Mouse (Mus musculus): ENCODE data around the gene Trpm3. TPM values are rescaled to one million over a fixed set of nuclear protein-coding genes. Genes with fewer than 3 reads are reported as not detected.

Trpm3 gene
- polyA plus RNA-seq, 1 experiment = 0.08 TPM

DNA sequence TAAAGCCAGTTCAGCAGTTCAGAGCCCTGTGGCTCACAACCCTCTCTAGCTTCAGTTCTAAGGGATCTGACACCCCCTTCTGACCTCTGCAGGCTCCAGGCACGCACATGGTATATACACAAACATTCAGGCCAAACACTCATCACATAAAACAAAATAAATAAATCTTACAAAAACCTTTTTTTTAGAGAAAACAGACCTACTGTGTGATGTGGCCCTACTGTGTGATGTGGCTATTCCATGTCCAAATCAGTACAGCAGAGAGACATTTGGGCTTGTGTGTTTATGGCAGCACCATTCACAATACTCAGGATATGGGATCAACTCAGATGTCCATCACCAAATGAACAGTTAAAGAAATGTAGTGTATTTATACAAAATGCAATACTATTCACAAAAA lies 741.4 kb downstream of the Trpm3 start:
- no peaks in the 10 kb centered on the region for H3K36me3 ChIP-seq (ENCODE audit: control insufficient read depth, insufficient read depth, low read length)
- TF ChIP-seq CTCF (IDR thresholded peaks at IDR 0.05; ENCODE audit: extremely low read depth, insufficient read depth, insufficient read length, insufficient replicate concordance) (no peak), POLR2A (IDR thresholded peaks at IDR 0.05; ENCODE audit: low read depth, low read length) (no peak)
- no peak overlapping the region for H3K27ac ChIP-seq (ENCODE audit: insufficient read depth, low read length)
- no peak for DNase-seq (ENCODE audit: low read depth in 1 of 2, low spot score in 2 of 2)
- WGBS = 71% methylated on average over 1 of the region's 1 CpGs
- H3K4me1 ChIP-seq (ENCODE audit: control insufficient read depth, insufficient read depth, insufficient read length) = no peaks in the 10 kb centered on the region
- H3K27me3 ChIP-seq (ENCODE audit: control insufficient read depth, insufficient read depth, low read length) = no peaks in the 10 kb centered on the region
- H3K4me3 ChIP-seq (ENCODE audit: extremely low read depth, insufficient read depth, insufficient read length) = no peak overlapping the region

DNA sequence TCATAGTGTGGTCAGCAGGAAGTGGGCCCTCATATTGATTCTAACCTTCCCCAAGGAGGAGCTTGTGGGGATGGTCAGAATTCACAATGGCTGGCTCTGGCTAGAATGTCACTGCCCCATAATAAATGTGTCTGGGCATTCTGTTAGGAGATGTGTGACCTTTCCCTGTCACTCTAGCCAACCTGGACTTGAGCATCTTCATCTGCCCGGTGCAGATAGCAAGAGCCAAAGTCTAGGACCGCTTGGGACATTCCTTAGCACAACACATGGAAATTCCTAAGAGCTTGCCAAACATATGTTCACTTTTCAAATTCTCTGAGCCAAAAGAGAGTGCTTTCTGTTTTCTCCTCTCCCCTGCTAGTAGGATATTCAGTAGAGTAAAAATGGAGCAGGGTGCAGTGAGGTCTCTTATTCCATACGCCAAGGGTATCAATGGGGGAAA lies 743.8 kb downstream of the Trpm3 start:
- H3K27ac ChIP-seq (ENCODE audit: insufficient read depth, low read length) = no peak overlapping the region
- no peak overlapping the region for H3K4me3 ChIP-seq (ENCODE audit: extremely low read depth, insufficient read depth, insufficient read length)
- WGBS = 76% methylated on average over 3 of the region's 3 CpGs
- TF ChIP-seq CTCF (IDR thresholded peaks at IDR 0.05; ENCODE audit: extremely low read depth, insufficient read depth, insufficient read length, insufficient replicate concordance) (no peak), POLR2A (IDR thresholded peaks at IDR 0.05; ENCODE audit: low read depth, low read length) (no peak)
- H3K36me3 ChIP-seq (ENCODE audit: control insufficient read depth, insufficient read depth, low read length) = no peaks in the 10 kb centered on the region
- no peaks in the 10 kb centered on the region for H3K27me3 ChIP-seq (ENCODE audit: control insufficient read depth, insufficient read depth, low read length)
- no peaks in the 10 kb centered on the region for H3K4me1 ChIP-seq (ENCODE audit: control insufficient read depth, insufficient read depth, insufficient read length)
- DNase-seq (ENCODE audit: low read depth in 1 of 2, low spot score in 2 of 2) = no peak

DNA sequence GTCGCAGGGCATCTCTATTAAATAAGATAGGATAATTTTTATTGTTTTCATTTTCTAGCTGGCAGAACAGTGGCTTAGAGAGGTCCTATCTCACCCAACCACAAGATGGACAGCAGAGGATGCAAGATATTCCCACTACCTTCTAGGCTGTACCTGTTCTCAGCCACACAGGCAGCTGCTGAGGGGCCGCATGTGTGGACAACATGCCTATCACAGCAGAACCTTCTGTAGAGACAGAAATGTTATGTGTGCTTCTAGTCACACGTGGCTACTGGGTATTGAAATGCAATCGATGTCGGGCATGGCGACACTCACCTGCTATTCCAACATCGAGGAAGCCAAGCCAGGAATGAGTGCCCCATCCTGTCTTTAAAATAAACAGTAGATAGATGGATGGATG lies 744.3 kb downstream of the Trpm3 start:
- TF ChIP-seq CTCF (IDR thresholded peaks at IDR 0.05; ENCODE audit: extremely low read depth, insufficient read depth, insufficient read length, insufficient replicate concordance) (no peak), POLR2A (IDR thresholded peaks at IDR 0.05; ENCODE audit: low read depth, low read length) (no peak)
- DNase-seq (ENCODE audit: low read depth in 1 of 2, low spot score in 2 of 2) = no peak
- Histone ChIP-seq H3K27ac (ENCODE audit: insufficient read depth, low read length) (no peak overlapping the region), H3K27me3 (ENCODE audit: control insufficient read depth, insufficient read depth, low read length) (no peaks in the 10 kb centered on the region), H3K4me1 (ENCODE audit: control insufficient read depth, insufficient read depth, insufficient read length) (no peaks in the 10 kb centered on the region), H3K36me3 (ENCODE audit: control insufficient read depth, insufficient read depth, low read length) (no peaks in the 10 kb centered on the region), H3K4me3 (ENCODE audit: extremely low read depth, insufficient read depth, insufficient read length) (no peak overlapping the region)
- 87% methylated on average over 7 of the region's 7 CpGs for WGBS

DNA sequence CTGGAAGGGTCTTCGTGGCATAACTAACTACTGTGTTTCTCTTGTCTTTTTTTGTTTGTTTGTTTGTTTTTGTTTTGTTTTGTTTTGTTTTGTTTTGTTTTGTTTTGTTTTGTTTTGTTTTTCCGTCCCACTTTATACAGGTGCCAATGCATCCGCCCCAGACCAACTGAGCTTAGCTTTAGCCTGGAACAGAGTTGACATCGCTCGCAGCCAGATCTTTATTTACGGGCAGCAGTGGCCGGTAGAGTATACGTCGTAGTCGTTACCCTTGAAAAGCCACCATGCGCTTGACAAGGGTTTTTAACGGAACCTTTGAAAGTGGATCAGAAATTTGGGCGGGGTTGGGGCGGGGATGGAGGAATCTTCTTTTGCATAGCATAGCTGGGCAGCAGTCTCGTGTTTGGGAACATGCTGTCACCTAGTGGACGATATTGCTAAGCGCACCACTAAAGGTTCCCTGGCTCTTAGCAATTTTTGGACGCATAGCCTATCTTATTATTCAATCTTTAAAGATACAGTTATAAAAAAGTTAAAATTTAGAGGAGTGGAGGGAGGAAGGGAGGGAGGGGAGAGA lies 745.0 kb downstream of the Trpm3 start:
- DNase-seq (ENCODE audit: low read depth in 1 of 2, low spot score in 2 of 2) = no peak
- H3K4me3 ChIP-seq (ENCODE audit: extremely low read depth, insufficient read depth, insufficient read length) = no peak overlapping the region
- H3K4me1 ChIP-seq (ENCODE audit: control insufficient read depth, insufficient read depth, insufficient read length) = no peaks in the 10 kb centered on the region
- TF ChIP-seq POLR2A (IDR thresholded peaks at IDR 0.05; ENCODE audit: low read depth, low read length) (no peak), CTCF (IDR thresholded peaks at IDR 0.05; ENCODE audit: extremely low read depth, insufficient read depth, insufficient read length, insufficient replicate concordance) (no peak)
- 28% methylated on average over 18 of the region's 18 CpGs for WGBS
- H3K27me3 ChIP-seq (ENCODE audit: control insufficient read depth, insufficient read depth, low read length) = no peaks in the 10 kb centered on the region
- no peak overlapping the region for H3K27ac ChIP-seq (ENCODE audit: insufficient read depth, low read length)
- H3K36me3 ChIP-seq (ENCODE audit: control insufficient read depth, insufficient read depth, low read length) = no peaks in the 10 kb centered on the region

DNA sequence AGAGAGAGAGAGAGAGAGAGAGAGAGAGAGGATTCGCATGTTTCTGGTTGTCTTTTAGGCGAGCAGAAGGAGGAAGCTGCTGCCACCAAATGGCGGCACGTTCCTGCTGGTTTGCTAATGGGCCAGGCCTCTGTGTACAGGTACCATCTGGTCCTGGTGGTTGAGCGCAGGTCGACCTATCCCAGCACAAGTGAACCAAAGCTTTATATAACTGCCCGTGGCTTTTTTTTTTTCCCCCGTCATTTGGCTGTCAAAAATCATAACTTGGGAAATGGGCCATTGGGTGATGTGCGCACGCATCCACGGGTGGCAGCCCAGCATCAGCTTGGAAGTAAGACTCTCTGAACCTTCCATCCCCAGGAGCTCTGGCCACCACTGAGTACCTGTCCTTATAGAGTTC lies 745.5 kb downstream of the Trpm3 start:
- DNase-seq (ENCODE audit: low read depth in 1 of 2, low spot score in 2 of 2) = no peak
- no peak overlapping the region for H3K27ac ChIP-seq (ENCODE audit: insufficient read depth, low read length)
- TF ChIP-seq CTCF (IDR thresholded peaks at IDR 0.05; ENCODE audit: extremely low read depth, insufficient read depth, insufficient read length, insufficient replicate concordance) = no peak
- TF ChIP-seq POLR2A (IDR thresholded peaks at IDR 0.05; ENCODE audit: low read depth, low read length) = no peak
- WGBS = 53% methylated on average over 11 of the region's 11 CpGs
- no peaks in the 10 kb centered on the region for H3K36me3 ChIP-seq (ENCODE audit: control insufficient read depth, insufficient read depth, low read length)
- H3K4me3 ChIP-seq (ENCODE audit: extremely low read depth, insufficient read depth, insufficient read length) = no peak overlapping the region
- H3K27me3 ChIP-seq (ENCODE audit: control insufficient read depth, insufficient read depth, low read length) = no peaks in the 10 kb centered on the region
- no peaks in the 10 kb centered on the region for H3K4me1 ChIP-seq (ENCODE audit: control insufficient read depth, insufficient read depth, insufficient read length)

DNA sequence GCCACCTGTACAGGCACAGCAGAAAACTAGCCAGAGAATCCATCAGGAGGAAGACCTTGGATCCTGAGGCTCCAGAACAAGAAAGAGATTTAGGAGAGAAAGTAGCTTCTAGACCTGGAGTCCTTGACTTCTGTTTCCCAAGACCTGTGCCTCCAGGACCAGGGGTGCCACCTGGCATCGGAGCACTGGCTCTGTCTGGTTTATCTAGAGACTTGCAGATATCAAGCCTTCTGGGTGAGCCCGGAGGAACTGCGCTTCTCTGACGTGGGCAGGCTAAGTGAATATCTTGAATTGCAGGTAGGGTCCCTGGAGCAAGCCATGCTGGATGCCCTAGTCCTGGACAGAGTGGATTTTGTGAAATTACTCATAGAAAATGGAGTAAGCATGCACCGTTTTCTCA lies 746.2 kb downstream of the Trpm3 start:
- Histone ChIP-seq H3K4me3 (ENCODE audit: extremely low read depth, insufficient read depth, insufficient read length) (no peak overlapping the region), H3K27ac (ENCODE audit: insufficient read depth, low read length) (no peak overlapping the region), H3K36me3 (ENCODE audit: control insufficient read depth, insufficient read depth, low read length) (no peaks in the 10 kb centered on the region), H3K27me3 (ENCODE audit: control insufficient read depth, insufficient read depth, low read length) (no peaks in the 10 kb centered on the region), H3K4me1 (ENCODE audit: control insufficient read depth, insufficient read depth, insufficient read length) (no peaks in the 10 kb centered on the region)
- no peak for DNase-seq (ENCODE audit: low read depth in 1 of 2, low spot score in 2 of 2)
- WGBS = 91% methylated on average over 5 of the region's 5 CpGs
- TF ChIP-seq POLR2A (IDR thresholded peaks at IDR 0.05; ENCODE audit: low read depth, low read length) = no peak
- TF ChIP-seq CTCF (IDR thresholded peaks at IDR 0.05; ENCODE audit: extremely low read depth, insufficient read depth, insufficient read length, insufficient replicate concordance) = no peak

DNA sequence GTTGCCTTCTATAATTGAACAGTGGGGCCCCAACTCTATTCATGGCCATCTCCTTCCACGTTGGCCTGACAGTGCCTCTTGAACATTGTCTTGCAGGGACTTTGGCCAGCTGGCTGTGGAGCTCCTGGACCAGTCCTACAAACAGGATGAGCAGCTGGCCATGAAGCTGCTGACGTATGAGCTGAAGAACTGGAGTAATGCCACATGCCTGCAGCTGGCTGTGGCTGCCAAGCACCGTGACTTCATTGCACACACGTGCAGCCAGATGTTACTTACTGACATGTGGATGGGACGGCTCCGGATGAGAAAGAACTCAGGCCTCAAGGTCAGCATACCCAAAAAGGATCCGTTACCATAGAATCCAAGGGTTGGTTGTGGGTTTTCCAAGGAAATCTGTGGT lies 763.0 kb downstream of the Trpm3 start:
- TF ChIP-seq CTCF (IDR thresholded peaks at IDR 0.05; ENCODE audit: extremely low read depth, insufficient read depth, insufficient read length, insufficient replicate concordance) = no peak
- TF ChIP-seq POLR2A (IDR thresholded peaks at IDR 0.05; ENCODE audit: low read depth, low read length) = no peak
- no peak for DNase-seq (ENCODE audit: low read depth in 1 of 2, low spot score in 2 of 2)
- Histone ChIP-seq H3K4me1 (ENCODE audit: control insufficient read depth, insufficient read depth, insufficient read length) (no peaks in the 10 kb centered on the region), H3K4me3 (ENCODE audit: extremely low read depth, insufficient read depth, insufficient read length) (no peak overlapping the region), H3K36me3 (ENCODE audit: control insufficient read depth, insufficient read depth, low read length) (no peaks in the 10 kb centered on the region), H3K27ac (ENCODE audit: insufficient read depth, low read length) (no peak overlapping the region), H3K27me3 (ENCODE audit: control insufficient read depth, insufficient read depth, low read length) (no peaks in the 10 kb centered on the region)
- WGBS = 78% methylated on average over 7 of the region's 7 CpGs

Measured in spleen, adult 2 months (tissue).